Mouse (Mus musculus) testis, postnatal 10 days (tissue): Measurements from ENCODE around the gene Evc2.

Experiments used
- DNase-seq: peaks from one replicate; pipeline ENCODE4 v3.0.0; 2021; ENCODE audit warnings: low spot score

The Evc2 gene

DNA sequence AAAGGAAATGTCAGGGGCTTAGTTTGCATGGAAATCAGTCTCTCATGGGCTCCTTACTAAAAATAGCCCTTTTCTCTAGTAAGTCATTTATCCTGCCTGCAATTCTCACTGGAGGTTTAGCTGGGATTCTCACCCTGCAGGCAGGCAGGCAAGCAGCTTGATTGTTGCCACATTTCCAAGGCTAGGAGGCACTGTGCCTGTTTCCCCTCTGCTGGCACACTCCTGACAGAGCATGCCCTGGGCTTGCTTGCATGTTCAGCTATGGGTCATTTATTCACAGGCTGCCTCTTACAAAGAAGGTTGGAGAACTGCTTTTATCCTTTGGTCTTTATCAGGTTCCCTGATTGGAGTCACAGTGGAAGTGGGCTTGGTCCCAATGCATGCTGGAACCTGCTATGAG, 27.5 kb downstream of the Evc2 start:
- no peak for DNase-seq

DNA sequence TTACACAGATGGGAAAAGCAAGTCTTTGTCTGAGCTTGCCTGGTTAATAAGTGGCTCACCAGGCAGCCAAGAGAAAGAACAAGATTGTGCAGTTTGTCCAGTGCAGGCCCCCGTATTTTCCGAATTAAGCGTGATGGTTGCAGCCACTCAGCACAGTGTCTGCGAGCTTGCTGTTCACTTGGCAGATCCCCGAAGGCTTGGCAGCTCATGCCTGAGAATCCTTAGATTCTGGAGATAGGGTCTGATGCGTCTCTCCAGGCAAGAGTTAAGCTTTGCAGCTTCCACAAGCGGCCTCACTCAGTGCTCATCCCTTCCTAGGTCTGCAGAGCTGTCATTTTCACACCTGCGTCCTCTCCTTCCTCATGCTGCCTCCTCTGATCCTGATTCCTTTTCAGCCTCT, 30.5 kb downstream of the Evc2 start:
- no peak for DNase-seq

- no peak for DNase-seq
Measured at GRCm38 (mm10) chr5:37377376-37377775, 39.1 kb downstream of the Evc2 start.

- no peak for DNase-seq
Measured at GRCm38 (mm10) chr5:37380641-37381040, 42.3 kb downstream of the Evc2 start.

GRCm38 (mm10) chr5:37383570-37383969, 45.3 kb downstream of the Evc2 start:
- peak; percentile 50 for DNase-seq

DNA sequence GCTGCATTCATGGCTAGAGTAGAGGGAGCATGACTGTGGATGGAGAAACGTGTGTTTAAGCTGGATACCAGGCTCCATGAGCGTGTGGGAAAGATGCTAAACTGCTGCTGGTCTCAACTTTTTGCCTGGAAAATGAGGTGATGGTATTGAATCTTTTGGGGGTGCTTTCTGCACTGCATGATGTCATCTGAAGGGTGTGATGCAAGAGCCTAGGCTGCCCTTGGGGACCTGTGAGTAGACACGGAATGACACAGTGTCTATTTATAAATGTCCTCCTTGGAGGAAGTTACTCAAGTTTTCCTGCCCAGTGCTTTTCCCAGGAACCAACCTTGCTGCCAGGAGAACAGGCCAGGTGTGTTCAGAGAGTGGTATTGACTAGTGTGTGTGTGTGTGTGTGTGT, 50.3 kb downstream of the Evc2 start:
- DNase-seq: no peak

- no peak for DNase-seq
Measured at GRCm38 (mm10) chr5:37389808-37390495, 51.7 kb downstream of the Evc2 start.

- no peak for DNase-seq
Measured at GRCm38 (mm10) chr5:37390923-37391322, 52.6 kb downstream of the Evc2 start.

DNA sequence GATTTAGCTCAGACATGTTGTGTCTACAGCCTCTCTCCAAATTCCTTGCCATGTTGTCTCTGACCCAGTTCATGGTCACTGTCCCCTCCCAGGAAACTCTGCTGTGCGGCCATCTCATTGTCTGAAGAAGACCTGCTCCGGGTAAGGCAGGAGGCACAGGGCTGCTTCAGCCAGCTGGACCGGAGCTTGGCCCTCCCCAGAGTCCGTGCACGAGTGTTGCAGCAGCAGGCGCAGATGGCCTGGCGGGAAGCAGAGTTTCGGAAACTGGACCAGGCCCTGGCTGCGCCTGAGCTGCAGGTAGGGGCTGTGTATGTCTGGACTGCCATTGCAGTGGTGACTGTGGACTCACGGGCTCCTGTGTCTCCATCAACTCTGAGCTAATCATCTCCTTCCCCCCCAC, 53.6 kb downstream of the Evc2 start:
- no peak for DNase-seq

DNA sequence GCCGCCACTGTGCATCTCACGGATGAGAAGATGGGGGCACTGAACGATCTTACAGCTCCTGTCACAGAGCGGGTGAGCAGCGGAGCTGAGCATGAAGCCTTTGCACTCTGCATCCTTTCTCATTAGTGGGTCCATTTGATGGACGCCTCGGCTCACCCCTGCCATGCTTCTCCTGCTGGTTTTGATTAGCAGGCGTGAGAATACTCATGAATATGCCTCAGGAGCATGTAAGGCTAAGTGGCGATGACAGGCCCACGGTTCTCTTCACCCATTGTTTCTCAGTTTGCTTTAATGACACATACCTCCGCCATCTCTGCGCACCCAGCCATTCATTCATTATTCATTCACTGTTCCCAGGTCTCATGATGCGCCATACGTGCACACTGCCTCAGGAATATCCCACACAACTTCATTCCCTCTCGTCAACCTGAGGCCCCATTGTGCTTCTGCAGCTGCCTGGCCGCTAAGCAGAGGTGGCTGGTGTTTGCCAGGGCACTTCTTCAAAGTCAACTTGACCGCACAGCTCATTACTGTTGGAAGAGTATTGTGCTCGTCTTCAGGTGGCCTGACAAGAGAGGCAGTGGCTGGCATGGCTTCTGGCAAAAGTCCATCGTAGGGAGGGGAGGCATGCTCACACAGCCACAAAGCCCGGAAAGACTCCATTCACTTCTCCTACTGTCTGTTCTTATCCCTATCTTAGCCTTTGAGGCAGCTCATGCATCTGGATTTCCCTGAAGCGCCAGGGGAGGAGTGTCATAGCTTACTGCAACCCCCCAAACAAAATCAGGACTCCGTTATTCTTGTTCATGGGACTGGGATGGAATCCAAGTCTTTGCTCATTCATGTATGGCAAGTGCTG, 57.1 kb downstream of the Evc2 start:
- DNase-seq: no peak

GRCm38 (mm10) chr5:37419028-37419427, 80.7 kb downstream of the Evc2 start:
- DNase-seq: no peak

DNA sequence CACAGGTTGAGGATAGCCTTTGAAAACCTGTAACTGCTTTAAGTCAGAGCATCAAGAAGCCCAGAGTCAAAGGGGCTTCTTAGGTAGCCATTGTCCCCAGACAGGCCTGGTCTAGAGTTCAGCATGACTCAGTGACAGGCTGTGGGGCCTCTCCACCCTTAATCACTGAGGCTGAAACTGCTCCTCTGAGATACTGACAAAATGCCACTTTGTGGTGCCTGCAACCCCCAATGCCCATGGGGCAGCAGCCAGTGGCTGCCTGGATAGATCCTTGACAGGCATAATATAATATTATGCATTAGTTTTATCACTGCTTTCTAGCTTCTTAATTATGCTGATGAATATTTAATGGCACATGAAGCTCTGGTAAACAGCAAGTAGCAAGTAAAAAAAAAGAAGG, 88.9 kb downstream of the Evc2 start:
- no peak for DNase-seq

DNA sequence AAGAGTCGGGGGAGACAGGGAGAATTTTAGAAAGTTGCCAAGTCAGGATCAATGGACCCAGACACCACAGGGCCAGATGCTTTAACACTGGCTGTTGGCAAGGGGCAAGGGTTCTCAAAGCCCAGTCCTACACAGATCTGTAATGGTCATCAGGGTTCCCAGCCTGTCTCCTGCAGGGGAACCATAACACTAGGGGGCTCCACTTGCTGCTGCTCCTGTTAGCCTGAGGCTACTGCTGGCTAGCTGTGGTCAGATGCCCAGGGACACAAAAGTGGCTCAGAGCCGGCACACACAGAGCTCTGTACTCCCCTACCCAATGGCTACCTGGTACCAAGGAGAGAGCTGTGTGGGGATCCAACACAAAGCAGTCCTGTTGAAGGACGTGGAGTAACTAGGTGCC, 97.1 kb downstream of the Evc2 start:
- DNase-seq: no peak

- no peak for DNase-seq
Measured at GRCm38 (mm10) chr5:37442767-37443166, 104.5 kb downstream of the Evc2 start.

GRCm38 (mm10) chr5:37447546-37447945, 109.2 kb downstream of the Evc2 start:
- DNase-seq: no peak

- DNase-seq: no peak
Measured at GRCm38 (mm10) chr5:37456590-37456989, 118.3 kb downstream of the Evc2 start.

GRCm38 (mm10) chr5:37457191-37457590, 118.9 kb downstream of the Evc2 start:
- DNase-seq: no peak

GRCm38 (mm10) chr5:37457831-37458230, 119.5 kb downstream of the Evc2 start:
- no peak for DNase-seq

DNA sequence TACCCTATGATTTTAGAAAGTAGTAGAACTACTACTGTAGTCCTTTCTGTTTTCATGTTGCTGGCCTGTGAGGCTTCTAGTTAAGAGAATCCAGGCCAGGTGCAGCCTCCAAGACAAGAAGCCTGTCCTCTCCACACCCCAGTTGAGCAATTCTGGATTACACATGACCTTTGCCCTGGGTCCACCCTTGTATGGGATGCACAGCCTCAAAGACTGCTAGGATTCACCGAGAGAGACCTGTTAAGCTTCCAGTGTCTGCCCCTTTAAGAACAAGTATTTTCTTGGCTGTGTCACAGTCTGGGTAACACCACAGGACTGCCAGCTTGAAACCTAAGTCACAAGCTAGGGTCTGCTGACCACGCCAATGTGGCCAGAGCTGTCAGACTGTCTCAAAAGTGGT, 119.9 kb downstream of the Evc2 start:
- no peak for DNase-seq

DNA sequence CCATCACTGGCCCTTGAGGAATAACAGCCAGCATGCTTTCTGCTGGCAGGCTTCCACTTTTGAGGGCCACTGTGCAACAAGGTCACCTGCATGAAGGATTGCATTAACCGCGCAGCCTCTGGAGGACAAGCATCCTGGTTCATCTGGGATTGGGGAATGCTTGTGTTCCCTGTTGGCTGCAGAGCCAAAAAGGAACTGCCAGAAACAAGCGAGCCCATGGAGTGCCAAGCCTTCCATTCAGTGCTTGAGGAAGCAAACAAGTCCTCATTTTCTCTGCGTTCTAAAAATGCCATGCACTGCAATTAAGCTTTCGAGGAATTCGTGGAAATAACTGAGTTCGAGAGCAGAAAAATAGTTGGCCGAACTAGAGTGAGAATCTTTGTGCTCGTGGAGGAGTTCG, 127.2 kb downstream of the Evc2 start:
- DNase-seq: no peak

DNA sequence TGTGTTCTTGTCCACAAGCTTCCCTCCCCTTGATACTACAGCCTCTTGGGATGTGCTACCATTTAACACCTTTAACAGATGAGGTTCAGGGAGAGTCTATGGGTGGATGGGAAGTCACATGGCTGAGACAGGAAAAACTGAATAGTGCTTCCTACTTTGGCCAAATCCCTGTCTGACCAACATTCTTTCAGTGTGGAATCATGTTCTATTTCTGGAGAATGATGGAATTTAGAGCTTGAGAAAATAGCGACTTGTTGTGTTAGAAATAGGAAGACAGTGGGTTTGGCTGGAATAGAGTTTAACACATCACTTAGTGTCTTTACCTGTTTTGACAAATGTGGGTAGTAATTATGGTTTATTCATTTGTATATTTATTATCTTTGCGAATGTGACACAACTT, 129.3 kb downstream of the Evc2 start:
- DNase-seq: no peak

GRCm38 (mm10) chr5:37469031-37469430, 130.7 kb downstream of the Evc2 start:
- DNase-seq: no peak

GRCm38 (mm10) chr5:37471584-37471983, 133.3 kb downstream of the Evc2 start:
- no peak for DNase-seq
